Mouse (Mus musculus) adrenal gland, adult 2 months (tissue): ENCODE results near the gene Tcl1b2. TPM values are rescaled to one million over a fixed set of nuclear protein-coding genes. Genes with fewer than 3 reads are reported as not detected.
A peak's percentile ranks its signal among the peaks of the same experiment; 100 is the strongest.
"Not testable (repeated sequence)": the region's sequence is repeated elsewhere in the genome, so short reads cannot be mapped to it uniquely, and the experiment has no call there.

Experiments used
- DNase-seq: peaks from one replicate; pipeline ENCODE4 v3.0.0; 2021
- long read RNA-seq: library from polyadenylated mRNA; stranded (forward); transcript quantifications from one replicate; pipeline ENCODE4 v2.0.0, GENCODE M21; 2021
- polyA plus RNA-seq: library from polyadenylated mRNA; depleted of rRNA; stranded (reverse); fragments of >200 nt; gene quantifications from 2 replicates; pipeline ENCODE4 v1.2.3, GENCODE M21; 2012; rRNA removed
- total RNA-seq, 2 experiments: library from RNA; stranded (reverse); gene quantifications; 2 replicates each; pipeline ENCODE4 v1.2.3; 2021

Gene Tcl1b2
- total RNA-seq = not detected
- not detected in 2 replicates for polyA plus RNA-seq
- long read RNA-seq = 0 reads

- DNase-seq = no peak
These were observed at the start of gene Tcl1b2 for GRCm38 (mm10) chr12:105145714-105146113. Gene Tcl1b2, plus strand, starts transcription at chr12:105146014.

GRCm38 (mm10) chr12:105099466-105100044 is 46.3 kb upstream of the Tcl1b2 start:
- DNase-seq = no peak

- DNase-seq = no peak
These were observed 42.9 kb upstream of the Tcl1b2 start for GRCm38 (mm10) chr12:105102901-105103300.

GRCm38 (mm10) chr12:105104036-105104435 is 41.8 kb upstream of the Tcl1b2 start:
- DNase-seq = peak; percentile 75

- no peak for DNase-seq
These were observed 40.5 kb upstream of the Tcl1b2 start for GRCm38 (mm10) chr12:105105326-105105725.

GRCm38 (mm10) chr12:105108856-105109255 is 37.0 kb upstream of the Tcl1b2 start:
- no peak for DNase-seq

- no peak for DNase-seq
These were observed 36.4 kb upstream of the Tcl1b2 start for GRCm38 (mm10) chr12:105109406-105109805.

- peak; percentile 73 for DNase-seq
These were observed 36.0 kb upstream of the Tcl1b2 start for GRCm38 (mm10) chr12:105109812-105110211.

- DNase-seq = peak; percentile 46
These were observed 33.4 kb upstream of the Tcl1b2 start for GRCm38 (mm10) chr12:105112321-105112988.

GRCm38 (mm10) chr12:105116648-105117047 is 29.2 kb upstream of the Tcl1b2 start:
- no peak for DNase-seq

- DNase-seq = no peak
These were observed 20.5 kb upstream of the Tcl1b2 start for GRCm38 (mm10) chr12:105125362-105125761.

GRCm38 (mm10) chr12:105126516-105126915 is 19.3 kb upstream of the Tcl1b2 start:
- no peak for DNase-seq

- no peak for DNase-seq
These were observed 18.2 kb upstream of the Tcl1b2 start for GRCm38 (mm10) chr12:105127607-105128006.

- DNase-seq = not testable (repeated sequence)
These were observed 16.2 kb upstream of the Tcl1b2 start for GRCm38 (mm10) chr12:105129494-105130205.

- not testable (repeated sequence) for DNase-seq
These were observed 11.6 kb upstream of the Tcl1b2 start for GRCm38 (mm10) chr12:105134167-105134566.

- DNase-seq = not testable (repeated sequence)
These were observed 11.0 kb upstream of the Tcl1b2 start for GRCm38 (mm10) chr12:105134826-105135225.

GRCm38 (mm10) chr12:105137729-105138128 is 8.1 kb upstream of the Tcl1b2 start:
- DNase-seq = peak; percentile 38

- DNase-seq = peak; percentile 45
These were observed 2.7 kb upstream of the Tcl1b2 start for GRCm38 (mm10) chr12:105143096-105143495.

- not testable (repeated sequence) for DNase-seq
These were observed 886 bp upstream of the Tcl1b2 start for GRCm38 (mm10) chr12:105144928-105145327.

GRCm38 (mm10) chr12:105155286-105155685 is 9.5 kb downstream of the Tcl1b2 start:
- not testable (repeated sequence) for DNase-seq

- DNase-seq = no peak
These were observed 13.0 kb downstream of the Tcl1b2 start for GRCm38 (mm10) chr12:105158842-105159241.

- DNase-seq = no peak
These were observed 13.6 kb downstream of the Tcl1b2 start, which contains the start of gene Tcl1b1 for GRCm38 (mm10) chr12:105159390-105159789. Gene Tcl1b1, plus strand, starts transcription at chr12:105159690.

- DNase-seq = no peak
These were observed 20.9 kb downstream of the Tcl1b2 start for GRCm38 (mm10) chr12:105166734-105167133.
